Mouse (Mus musculus) hindbrain, embryonic 12.5 days (tissue): Measurements from ENCODE around the gene Npb. TPM values are rescaled to one million over a fixed set of nuclear protein-coding genes. Genes with fewer than 3 reads are reported as not detected.
A peak's percentile ranks its signal among the peaks of the same experiment; 100 is the strongest.

Source experiments
- ATAC-seq: fragments of 200-750 bp; cut with Nextera tagmentation; 2 replicates; pipeline ENCODE4 v1.8.0; 2017; ENCODE audit warnings: moderate TSS enrichment; ENCODE audit not compliant: low FRiP score
- H3K27ac ChIP-seq: fragments of 300-500 bp; sonication (generic); 2 replicates; pipeline ENCODE4 v1.5.1; 2016; ENCODE audit warnings: mild to moderate bottlenecking
- H3K27me3 ChIP-seq: fragments of 300-500 bp; sonication (generic); 2 replicates; pipeline ENCODE4 v1.6.1; 2016; ENCODE audit warnings: mild to moderate bottlenecking
- H3K36me3 ChIP-seq: fragments of 300-500 bp; sonication (generic); 2 replicates; pipeline ENCODE4 v1.6.1; 2016; ENCODE audit warnings: mild to moderate bottlenecking
- H3K4me1 ChIP-seq: fragments of 300-500 bp; sonication (generic); 2 replicates; pipeline ENCODE4 v1.6.1; 2016
- H3K4me2 ChIP-seq: fragments of 300-500 bp; sonication (generic); replicated peaks from 2 replicates; pipeline ENCODE4 v1.6.1; 2016; ENCODE audit warnings: mild to moderate bottlenecking
- H3K4me3 ChIP-seq: fragments of 300-500 bp; sonication (generic); 2 replicates; pipeline ENCODE4 v1.5.1; 2016; ENCODE audit warnings: mild to moderate bottlenecking
- H3K9ac ChIP-seq: fragments of 300-500 bp; sonication (generic); 2 replicates; pipeline ENCODE4 v1.6.1; 2016; ENCODE audit warnings: mild to moderate bottlenecking, moderate library complexity
- H3K9me3 ChIP-seq: fragments of 300-500 bp; sonication (generic); replicated peaks from 2 replicates; pipeline ENCODE4 v1.6.1; 2016; ENCODE audit warnings: mild to moderate bottlenecking
- WGBS: fragments of 180-500 bp; shearing (Covaris S2); methylation state at CpG from one replicate; pipeline ENCODE4 v1.1.7; 2016; 5-methylcytosine and 5-hydroxymethylcytosine counted together
- polyA plus RNA-seq: library from polyadenylated mRNA; unstranded; fragments of >200 nt; fragmentation: Nextera tagmentation; extraction: Ambion mirVana; gene quantifications from 2 replicates; pipeline ENCODE4 v1.2.1, GENCODE M21; 2016

Gene Npb
- polyA plus RNA-seq, 1 experiment from 2014 or later: 1.0 TPM

DNA sequence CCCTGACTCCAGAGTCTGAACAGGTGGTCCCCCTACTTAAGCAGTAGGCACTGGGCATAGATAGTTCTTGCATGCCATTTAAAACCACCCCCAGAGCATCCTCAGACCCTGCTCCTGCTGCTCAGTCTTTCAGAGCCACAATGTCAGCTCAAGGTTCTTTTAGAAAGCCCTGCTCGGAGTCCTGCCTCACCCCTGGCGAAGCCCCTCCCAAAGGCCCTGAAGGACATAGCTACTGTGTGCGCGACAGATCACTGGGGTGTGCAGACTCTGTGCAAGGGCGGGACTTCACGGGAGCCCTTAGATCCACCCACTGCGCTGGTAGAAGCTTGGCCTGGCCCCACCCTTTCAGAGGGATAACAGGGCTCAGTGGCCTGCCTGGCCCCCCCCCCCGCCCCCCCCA is 973 bp downstream of the Npb start:
- no peak for ATAC-seq
- 38% methylated on average over 8 of the region's 8 CpGs for WGBS
- no peak overlapping the region for H3K9ac ChIP-seq
- no peak overlapping the region for H3K4me3 ChIP-seq
- H3K27ac ChIP-seq: no peak overlapping the region
- H3K4me2 ChIP-seq: no peak overlapping the region
- peaks cover 26% of the 10 kb centered on the region for H3K27me3 ChIP-seq
- H3K4me1 ChIP-seq: peaks cover 9% of the 10 kb centered on the region
- H3K9me3 ChIP-seq: no peaks in the 10 kb centered on the region
- peaks cover 72% of the 10 kb centered on the region for H3K36me3 ChIP-seq

DNA sequence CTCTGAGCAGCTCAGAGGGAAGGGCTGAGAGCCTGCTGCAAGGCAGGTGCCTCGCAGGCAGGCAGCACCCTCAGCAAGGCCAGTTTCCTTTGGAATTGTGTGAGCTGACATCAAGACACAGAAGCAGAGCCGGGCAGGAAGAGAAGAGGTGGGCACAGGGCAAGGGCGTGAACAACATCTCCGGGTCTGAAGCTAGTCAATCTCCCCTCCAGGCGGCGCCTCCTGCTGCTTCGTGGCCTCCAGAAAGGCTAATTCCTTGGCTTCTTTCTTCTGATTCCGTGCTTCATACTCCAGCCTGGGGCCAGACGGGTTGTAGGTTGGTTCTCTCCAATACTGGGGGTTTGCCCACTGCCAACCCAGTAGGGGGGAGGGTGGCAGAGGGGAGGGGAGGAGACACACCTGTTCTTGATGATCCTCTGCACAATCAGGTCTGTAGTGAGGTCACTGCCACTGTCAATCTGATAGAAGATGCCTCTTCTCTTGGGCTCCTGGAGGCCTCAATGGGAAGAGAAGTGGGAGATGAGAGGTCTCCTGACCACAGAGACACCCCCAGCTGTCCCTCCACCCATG is 2.3 kb downstream of the Npb start:
- no peaks in the 10 kb centered on the region for H3K9me3 ChIP-seq
- no peak overlapping the region for H3K4me3 ChIP-seq
- H3K4me1 ChIP-seq: peaks cover 13% of the 10 kb centered on the region
- H3K4me2 ChIP-seq: no peak overlapping the region
- H3K27me3 ChIP-seq: peaks cover 26% of the 10 kb centered on the region
- no peak for ATAC-seq
- peaks cover 66% of the 10 kb centered on the region for H3K36me3 ChIP-seq
- H3K27ac ChIP-seq: no peak overlapping the region
- no peak overlapping the region for H3K9ac ChIP-seq
- 79% methylated on average over 9 of the region's 9 CpGs for WGBS

DNA sequence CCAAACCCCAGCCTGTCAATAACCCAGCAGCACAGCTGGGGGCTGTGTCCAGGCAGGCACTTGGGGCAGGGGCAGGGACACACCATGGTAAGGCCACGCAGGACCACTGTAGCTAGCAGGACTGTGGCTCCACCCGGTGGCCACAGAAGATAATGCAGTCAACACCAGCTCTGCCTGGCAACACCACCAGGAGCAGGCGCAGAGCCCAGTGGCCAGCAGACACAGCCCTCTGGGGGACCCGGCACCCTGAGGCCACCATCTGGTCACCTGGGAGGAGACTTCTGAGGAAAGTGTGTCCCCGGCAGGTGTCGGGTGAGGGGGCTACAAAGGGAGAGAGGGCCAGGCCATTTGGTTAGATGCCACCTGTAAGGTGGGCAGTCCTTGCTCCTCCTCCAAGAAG is 4.5 kb downstream of the Npb start:
- no peak overlapping the region for H3K9ac ChIP-seq
- no peak overlapping the region for H3K27ac ChIP-seq
- H3K4me3 ChIP-seq: no peak overlapping the region
- H3K36me3 ChIP-seq: peaks cover 50% of the 10 kb centered on the region
- H3K4me2 ChIP-seq: no peak overlapping the region
- H3K4me1 ChIP-seq: peaks cover 27% of the 10 kb centered on the region
- WGBS: 43% methylated on average over 6 of the region's 6 CpGs
- peaks cover 17% of the 10 kb centered on the region for H3K27me3 ChIP-seq
- no peaks in the 10 kb centered on the region for H3K9me3 ChIP-seq
- ATAC-seq: no peak

DNA sequence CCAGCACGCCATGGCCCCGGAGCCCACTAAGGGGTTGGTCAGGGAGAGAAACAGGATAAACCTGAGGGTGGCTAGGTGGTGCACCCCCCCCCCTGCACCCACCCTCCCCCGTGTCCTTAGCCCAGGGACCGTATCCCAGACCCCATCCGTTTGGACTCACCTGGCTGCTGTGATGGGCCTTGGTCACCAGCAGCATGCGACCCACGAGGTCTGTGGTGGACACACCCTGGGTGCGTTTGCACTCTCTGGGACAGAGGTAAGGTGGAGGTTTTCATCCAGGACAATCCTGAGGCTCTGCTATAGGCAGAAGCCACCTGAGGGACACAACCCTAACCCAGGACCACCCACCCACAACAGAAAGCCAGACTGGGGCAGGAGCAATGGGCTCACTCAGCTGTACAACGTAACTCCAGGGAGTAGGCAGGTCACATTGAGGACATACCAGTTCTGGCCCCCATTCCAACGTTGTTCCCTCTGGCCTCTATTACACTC is 5.2 kb downstream of the Npb start:
- 92% methylated on average over 10 of the region's 10 CpGs for WGBS
- ATAC-seq: no peak
- peaks cover 57% of the 10 kb centered on the region for H3K36me3 ChIP-seq

DNA sequence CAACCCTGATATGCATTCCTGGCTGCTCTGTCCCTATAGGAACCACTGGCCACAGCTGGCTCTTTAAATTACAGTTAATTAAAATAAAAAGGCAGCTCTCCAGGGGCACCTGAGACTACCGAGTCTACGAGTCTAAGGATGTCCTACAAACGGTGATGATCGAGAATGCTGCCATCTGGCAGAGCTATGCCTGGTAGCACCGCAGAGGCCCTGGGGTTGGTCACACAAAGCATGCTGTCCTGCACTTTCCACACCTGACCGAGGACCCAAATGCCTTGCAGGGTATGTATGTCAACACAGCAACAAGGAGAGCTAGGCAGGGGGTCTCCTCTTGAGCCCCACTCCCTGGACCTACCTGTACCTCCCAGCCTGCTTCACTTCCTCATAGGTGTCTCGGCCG is 5.7 kb downstream of the Npb start:
- Histone ChIP-seq H3K27me3 (peaks cover 10% of the 10 kb centered on the region), H3K36me3 (peaks cover 62% of the 10 kb centered on the region), H3K9ac (no peak overlapping the region; the same call in 1 of the 2 replicates), H3K27ac (no peak overlapping the region), H3K4me2 (no peak overlapping the region), H3K4me3 (no peak overlapping the region), H3K9me3 (no peaks in the 10 kb centered on the region), H3K4me1 (peaks cover 24% of the 10 kb centered on the region)
- 82% methylated on average over 8 of the region's 8 CpGs for WGBS
- ATAC-seq: no peak

More for the DNA sequence above, 5.2 kb downstream of the Npb start:
- Histone ChIP-seq H3K4me2 (no peak overlapping the region), H3K27me3 (peaks cover 14% of the 10 kb centered on the region), H3K9me3 (no peaks in the 10 kb centered on the region), H3K4me3 (no peak overlapping the region), H3K27ac (no peak overlapping the region), H3K9ac (no peak overlapping the region; the same call in 1 of the 2 replicates), H3K4me1 (peaks cover 27% of the 10 kb centered on the region)

DNA sequence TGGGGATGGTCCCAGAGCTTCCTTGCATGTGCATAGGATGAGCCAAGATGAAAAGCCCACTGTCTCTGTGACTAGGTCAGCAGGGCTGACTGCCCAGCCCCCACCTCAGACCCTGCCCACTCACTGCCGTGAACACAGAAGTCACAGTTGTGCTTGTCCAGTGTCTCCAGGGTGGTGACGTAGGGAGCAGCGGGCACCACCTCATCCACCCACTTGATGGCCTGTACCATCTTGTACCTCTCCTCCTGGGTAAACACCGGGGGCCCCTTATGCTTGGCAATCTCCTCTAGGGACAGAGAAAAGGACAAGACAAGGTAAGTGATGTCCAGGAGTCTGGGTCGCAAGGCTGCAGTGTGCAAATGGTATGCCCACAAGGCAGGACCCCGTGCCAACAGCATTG is 6.9 kb downstream of the Npb start:
- Histone ChIP-seq H3K36me3 (peaks cover 63% of the 10 kb centered on the region), H3K4me3 (no peak overlapping the region), H3K4me2 (no peak overlapping the region), H3K4me1 (peaks cover 24% of the 10 kb centered on the region), H3K9me3 (no peaks in the 10 kb centered on the region), H3K27ac (no peak overlapping the region), H3K27me3 (no peaks in the 10 kb centered on the region), H3K9ac (peak overlapping the region; percentile 32; the same call in 1 of the 2 replicates)
- no peak for ATAC-seq
- 96% methylated on average over 6 of the region's 6 CpGs for WGBS

DNA sequence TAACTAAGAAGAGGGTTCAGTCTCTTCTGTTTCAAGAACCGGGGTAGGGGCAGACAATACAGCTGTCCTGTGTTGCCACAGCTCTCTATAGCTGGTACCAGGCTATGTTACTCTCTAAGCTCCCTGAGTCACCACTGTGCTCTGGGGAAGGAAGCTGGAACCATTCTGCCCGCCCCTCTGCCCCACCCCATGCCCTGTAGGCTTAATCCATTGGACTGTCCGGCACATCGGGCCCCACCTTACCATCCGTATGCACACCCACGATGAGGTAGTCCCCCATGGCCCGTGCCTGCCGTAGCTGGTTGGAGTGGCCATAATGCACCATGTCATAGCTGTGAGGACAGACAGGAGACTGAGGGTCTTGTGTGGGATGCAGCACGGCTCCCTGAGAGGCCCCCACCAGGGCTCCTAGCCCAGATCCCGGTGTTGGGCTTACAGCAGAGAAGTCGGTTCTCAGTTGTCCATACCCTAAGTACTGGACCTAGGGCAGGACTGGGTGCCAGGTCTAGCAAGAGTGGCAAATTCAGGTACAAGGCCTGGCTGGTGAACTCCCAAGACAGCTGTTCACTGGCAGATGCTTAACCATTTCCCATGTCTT is 7.4 kb downstream of the Npb start:
- Histone ChIP-seq H3K4me2 (no peak overlapping the region), H3K4me1 (peaks cover 24% of the 10 kb centered on the region), H3K9ac (peak overlapping the region; percentile 32; the same call in 1 of the 2 replicates), H3K27me3 (no peaks in the 10 kb centered on the region), H3K36me3 (peaks cover 64% of the 10 kb centered on the region), H3K4me3 (no peak overlapping the region), H3K27ac (no peak overlapping the region), H3K9me3 (no peaks in the 10 kb centered on the region)
- no peak for ATAC-seq
- WGBS: 92% methylated on average over 11 of the region's 11 CpGs

DNA sequence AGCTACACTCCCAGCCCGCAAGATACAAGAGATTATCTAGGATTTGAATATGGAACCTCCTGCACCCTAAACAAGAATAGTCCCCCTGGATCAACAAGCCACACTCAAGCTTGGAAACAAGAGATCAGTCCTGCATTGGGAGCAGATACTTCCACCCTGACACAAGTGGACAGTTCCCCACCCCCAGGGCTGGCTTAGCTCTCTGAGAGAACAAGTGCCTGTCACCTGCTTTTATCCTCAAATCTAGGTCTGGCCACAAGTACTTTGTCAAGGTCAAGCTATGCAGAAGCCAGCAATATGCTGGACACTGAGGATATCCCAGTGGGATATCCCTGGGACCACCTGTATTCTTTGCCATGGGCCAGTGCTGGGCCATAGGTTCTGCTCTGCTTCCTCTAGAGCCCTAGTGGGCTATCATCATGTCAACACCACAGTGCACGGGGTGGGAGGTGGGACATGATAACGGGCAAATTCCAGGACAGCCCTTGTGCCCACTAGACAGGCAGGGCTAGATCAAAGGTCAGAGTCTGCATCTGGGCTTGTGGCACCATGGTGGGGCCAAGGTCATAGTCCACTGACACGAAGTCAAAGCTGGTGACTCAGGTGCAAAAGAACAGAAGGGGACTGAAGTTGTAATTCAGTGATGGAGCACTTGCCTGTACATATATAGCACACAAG is 8.5 kb downstream of the Npb start:
- ATAC-seq: no peak
- peak overlapping the region; percentile 56 for H3K4me2 ChIP-seq
- H3K27me3 ChIP-seq: no peaks in the 10 kb centered on the region
- H3K9ac ChIP-seq: peak overlapping the region; percentile 80
- no peaks in the 10 kb centered on the region for H3K9me3 ChIP-seq
- peak overlapping the region; percentile 79; the same call in 1 of the 2 replicates for H3K27ac ChIP-seq
- peak overlapping the region; percentile 71 for H3K4me3 ChIP-seq
- peaks cover 62% of the 10 kb centered on the region for H3K36me3 ChIP-seq
- H3K4me1 ChIP-seq: peaks cover 24% of the 10 kb centered on the region
- WGBS: 56% methylated on average over 4 of the region's 4 CpGs

DNA sequence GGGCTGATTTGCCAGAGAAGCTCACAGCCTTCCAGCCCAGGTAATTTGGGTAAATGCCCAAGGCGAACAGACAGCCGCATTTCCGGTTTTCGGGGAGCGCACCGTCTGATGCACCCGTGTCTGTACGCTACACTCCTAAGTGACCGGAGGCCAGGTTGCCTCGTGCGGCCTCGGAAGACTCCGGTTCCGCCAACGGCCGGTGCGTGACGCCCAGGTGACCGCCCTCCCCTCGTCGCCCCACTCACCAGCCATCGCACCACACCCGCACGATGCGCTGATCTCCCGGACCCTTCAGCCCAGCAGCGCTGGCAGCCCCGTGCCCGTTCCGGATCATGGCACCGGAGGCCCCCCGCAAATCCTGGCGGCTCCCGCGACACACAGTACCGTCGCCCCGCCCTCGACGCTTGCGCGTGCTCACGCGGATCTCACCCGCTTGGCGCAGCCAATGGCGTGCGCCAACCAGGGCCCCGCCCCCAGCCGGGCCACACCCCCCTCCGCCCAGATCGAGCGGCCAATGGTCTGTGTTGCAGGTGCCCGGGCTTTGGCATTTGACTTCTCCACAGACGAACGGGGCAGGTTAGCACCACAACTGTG is 9.3 kb downstream of the Npb start, which contains the start of gene Pcyt2:
TSS of gene Pcyt2 (minus strand) at position 418 of the 594 bp plus-strand sequence.
- Histone ChIP-seq H3K4me2 (peak within 1 kb of the TSS; percentile 56), H3K27ac (peak within 1 kb of the TSS; percentile 79), H3K36me3 (peaks cover 62% of the 10 kb centered on the region), H3K9ac (peak within 1 kb of the TSS; percentile 80), H3K4me3 (peak within 1 kb of the TSS; percentile 71), H3K27me3 (no peaks in the 10 kb centered on the region), H3K9me3 (no peaks in the 10 kb centered on the region), H3K4me1 (peaks cover 24% of the 10 kb centered on the region)
- ATAC-seq: peak; percentile 96
- WGBS: 1% methylated on average over 56 of the region's 56 CpGs

DNA sequence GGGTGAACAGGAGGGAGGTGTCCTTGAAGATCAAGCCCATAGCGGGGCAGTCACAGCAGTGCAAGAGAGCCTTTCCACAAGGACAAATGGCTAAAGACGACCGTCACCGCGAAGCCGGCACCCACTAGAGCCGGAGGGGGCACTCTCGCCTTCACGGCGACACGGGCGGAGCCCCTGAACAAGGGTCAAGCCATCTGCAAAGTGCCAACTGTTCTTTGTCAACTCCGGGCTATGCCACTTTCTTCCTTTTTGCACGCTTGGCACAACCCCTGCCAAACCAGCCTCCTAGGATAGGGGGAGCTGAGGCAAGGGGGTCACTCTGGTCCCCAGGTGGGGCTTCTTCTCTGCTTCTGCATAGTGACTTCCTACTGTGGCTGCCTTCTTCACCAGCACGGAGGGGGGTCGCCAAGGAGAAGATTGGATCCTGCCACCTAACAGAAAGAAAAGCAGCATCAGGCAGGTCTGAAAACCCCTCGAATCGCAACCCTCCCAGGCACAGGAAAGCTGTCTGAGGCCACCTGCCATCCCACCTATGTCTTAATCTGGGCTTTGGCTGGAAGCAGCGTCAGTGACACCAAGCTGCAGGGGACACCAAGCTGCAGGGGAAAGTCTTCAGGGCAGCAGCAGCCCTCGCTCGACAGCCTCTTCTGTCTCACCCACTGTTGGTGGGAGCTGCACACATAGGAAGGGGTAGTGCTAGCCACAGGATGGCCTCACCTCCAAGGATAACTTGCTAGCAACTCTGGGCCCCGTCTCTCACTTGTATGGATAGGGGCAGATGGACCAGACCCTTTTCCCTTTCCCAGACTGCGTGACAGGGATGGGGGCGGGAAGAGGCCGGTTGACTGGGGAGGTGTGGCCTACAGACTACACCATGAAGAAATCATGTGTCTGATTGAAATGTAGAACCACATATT is 10.6 kb downstream of the Npb start:
- Histone ChIP-seq H3K4me2 (no peak overlapping the region), H3K4me1 (peaks cover 30% of the 10 kb centered on the region), H3K36me3 (peaks cover 57% of the 10 kb centered on the region), H3K27me3 (no peaks in the 10 kb centered on the region), H3K4me3 (peak overlapping the region; percentile 71; the same call in 1 of the 2 replicates), H3K9ac (no peak overlapping the region), H3K27ac (peak overlapping the region; percentile 79), H3K9me3 (no peaks in the 10 kb centered on the region)
- WGBS: 94% methylated on average over 25 of the region's 25 CpGs
- no peak for ATAC-seq

DNA sequence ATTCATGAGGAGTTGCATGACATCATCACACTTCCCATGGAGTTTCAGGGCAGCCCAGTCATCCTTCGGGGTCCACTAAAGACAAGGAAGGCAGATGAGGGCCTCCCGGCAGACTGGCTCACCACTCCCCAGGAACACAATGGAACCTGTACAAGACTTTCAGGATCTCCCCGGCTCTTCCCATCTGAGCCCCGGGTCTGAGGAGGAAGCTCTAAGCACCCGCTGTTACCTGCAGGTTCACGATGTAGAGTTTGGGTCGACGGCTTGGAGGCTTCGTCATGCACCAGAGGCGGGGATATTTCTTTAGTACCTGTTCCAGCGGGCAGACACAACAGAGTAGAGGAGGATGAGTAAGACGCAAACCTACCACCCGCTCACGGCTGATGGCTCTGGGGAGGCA is 11.9 kb downstream of the Npb start:
- no peak for ATAC-seq
- Histone ChIP-seq H3K4me2 (no peak overlapping the region), H3K9me3 (no peaks in the 10 kb centered on the region), H3K9ac (no peak overlapping the region), H3K4me3 (no peak overlapping the region), H3K36me3 (peaks cover 54% of the 10 kb centered on the region), H3K27ac (no peak overlapping the region), H3K27me3 (no peaks in the 10 kb centered on the region), H3K4me1 (peaks cover 36% of the 10 kb centered on the region)
- WGBS: 94% methylated on average over 14 of the region's 14 CpGs
